Mouse (Mus musculus) midbrain, embryonic 11.5 days (tissue): ENCODE measurements around the gene Src. TPM values are rescaled to one million over a fixed set of nuclear protein-coding genes. Genes with fewer than 3 reads are reported as not detected.

ENCODE experiments used
- ATAC-seq: fragments of 200-750 bp; cut with Nextera tagmentation; 2 replicates; pipeline ENCODE4 v1.8.0; 2017; ENCODE audit warnings: moderate TSS enrichment, moderate library complexity; ENCODE audit not compliant: low FRiP score
- DNase-seq: peaks from one replicate; pipeline ENCODE4 v3.0.0; 2015; ENCODE audit warnings: low spot score; ENCODE audit errors: missing footprints
- H3K27ac ChIP-seq: fragments of 300-500 bp; sonication (generic); 2 replicates; pipeline ENCODE4 v1.5.1; 2014; ENCODE audit warnings: low read depth, low read length
- H3K27me3 ChIP-seq: fragments of 300-500 bp; sonication (generic); 2 replicates; pipeline ENCODE4 v1.6.1; 2014; ENCODE audit warnings: mild to moderate bottlenecking, low read length, moderate library complexity, mixed read lengths; ENCODE audit not compliant: control insufficient read depth, insufficient read depth
- H3K36me3 ChIP-seq: fragments of 300-500 bp; sonication (generic); 2 replicates; pipeline ENCODE4 v1.6.1; 2014; ENCODE audit warnings: mild to moderate bottlenecking, low read length, moderate library complexity, mixed read lengths; ENCODE audit not compliant: control insufficient read depth, insufficient read depth
- H3K4me1 ChIP-seq: fragments of 300-500 bp; sonication (generic); 2 replicates; pipeline ENCODE4 v1.6.1; 2014; ENCODE audit warnings: low read length; ENCODE audit not compliant: control insufficient read depth, insufficient read depth
- H3K4me2 ChIP-seq: fragments of 300-500 bp; sonication (generic); 2 replicates; pipeline ENCODE4 v1.6.1; 2014; ENCODE audit warnings: mild to moderate bottlenecking, moderate library complexity
- H3K4me3 ChIP-seq: fragments of 300-500 bp; sonication (generic); 2 replicates; pipeline ENCODE4 v1.5.1; 2014; ENCODE audit warnings: low read depth, low read length
- H3K9ac ChIP-seq: fragments of 300-500 bp; sonication (generic); 2 replicates; pipeline ENCODE4 v1.6.1; 2014; ENCODE audit warnings: low read length
- H3K9me3 ChIP-seq: fragments of 300-500 bp; sonication (generic); 2 replicates; pipeline ENCODE4 v1.6.1; 2016; ENCODE audit warnings: low read length; ENCODE audit not compliant: control insufficient read depth
- WGBS: fragments of 180-500 bp; shearing (Covaris S2); extraction: QIAGEN DNeasy Blood & Tissue Kit; methylation state at CpG from one replicate; pipeline ENCODE4 v1.1.7; 2014; 5-methylcytosine and 5-hydroxymethylcytosine counted together
- polyA plus RNA-seq: library from polyadenylated mRNA; unstranded; fragments of >200 nt; fragmentation: Nextera tagmentation; extraction: Ambion mirVana; gene quantifications from 2 replicates; pipeline ENCODE4 v1.2.1, GENCODE M21; 2014

Src gene
- polyA plus RNA-seq, 1 experiment from 2014 or later: 14.0 TPM

- no peaks in the 10 kb centered on the region for H3K4me1 ChIP-seq
- ATAC-seq (no peak), DNase-seq (no peak)
- H3K9me3 ChIP-seq: no peaks in the 10 kb centered on the region; the same call in 1 of the 2 replicates
- H3K27ac ChIP-seq: no peak overlapping the region
- no peaks in the 10 kb centered on the region for H3K36me3 ChIP-seq
- H3K4me3 ChIP-seq: no peak overlapping the region
- H3K9ac ChIP-seq: no peak overlapping the region
- 93% methylated on average over 2 of the region's 2 CpGs for WGBS
- H3K4me2 ChIP-seq: no peak overlapping the region
- H3K27me3 ChIP-seq: no peaks in the 10 kb centered on the region
Observed at GRCm38 (mm10) chr2:157401261-157401660, 17.0 kb upstream of the Src start.

- DNase-seq (peak; percentile 80), ATAC-seq (no peak)
- H3K4me3 ChIP-seq: no peak overlapping the region
- H3K36me3 ChIP-seq: no peaks in the 10 kb centered on the region
- no peaks in the 10 kb centered on the region for H3K27me3 ChIP-seq
- 83% methylated on average over 7 of the region's 7 CpGs for WGBS
- no peak overlapping the region for H3K27ac ChIP-seq
- H3K9ac ChIP-seq: no peak overlapping the region
- no peaks in the 10 kb centered on the region for H3K4me1 ChIP-seq
- H3K4me2 ChIP-seq: no peak overlapping the region
- no peaks in the 10 kb centered on the region for H3K9me3 ChIP-seq
Observed at GRCm38 (mm10) chr2:157407596-157407995, 10.6 kb upstream of the Src start.

DNA sequence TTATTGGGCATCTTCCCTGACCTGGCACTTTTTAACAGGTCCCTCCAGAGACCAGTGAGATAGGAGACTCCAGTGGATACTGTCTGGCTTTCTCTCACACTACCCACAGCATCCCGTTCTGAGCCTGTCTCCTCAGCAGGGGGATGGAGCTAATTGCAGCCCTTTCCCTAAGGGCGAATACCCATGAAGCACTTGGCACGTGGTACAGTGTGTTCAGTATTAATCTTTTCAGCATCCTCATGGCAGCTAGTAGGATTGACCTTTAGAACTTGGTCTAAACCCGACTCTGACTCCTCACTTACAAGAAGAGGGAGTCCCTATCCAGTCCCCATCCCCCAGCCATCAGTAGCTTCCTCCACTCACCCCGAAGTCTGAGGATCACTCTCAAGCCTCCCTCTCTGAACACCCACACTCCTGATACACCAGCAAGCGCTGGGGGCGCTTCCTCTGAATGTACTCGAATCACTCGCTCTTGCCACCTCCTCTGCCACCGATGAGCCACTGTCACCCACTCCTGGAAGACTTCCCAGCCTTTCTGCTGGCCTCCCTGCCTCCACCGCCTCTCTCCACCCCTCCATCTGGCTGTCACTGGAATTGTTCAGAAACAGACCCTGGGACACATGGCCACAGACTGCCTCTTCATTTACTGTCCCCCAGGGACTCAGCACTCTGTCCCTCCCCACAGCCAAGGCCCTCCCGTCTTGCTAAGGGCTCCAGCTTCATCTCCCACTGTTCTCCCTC, 8.3 kb upstream of the Src start:
- Histone ChIP-seq H3K27ac (no peak overlapping the region), H3K4me1 (no peaks in the 10 kb centered on the region), H3K9ac (no peak overlapping the region), H3K36me3 (no peaks in the 10 kb centered on the region), H3K9me3 (no peaks in the 10 kb centered on the region), H3K4me2 (no peak overlapping the region), H3K4me3 (no peak overlapping the region), H3K27me3 (no peaks in the 10 kb centered on the region)
- 79% methylated on average over 12 of the region's 12 CpGs for WGBS
- DNase-seq (peak; percentile 49), ATAC-seq (no peak)

GRCm38 (mm10) chr2:157411151-157411693, 7.0 kb upstream of the Src start:
- H3K9ac ChIP-seq: no peak overlapping the region
- WGBS: 92% methylated on average over 6 of the region's 6 CpGs
- no peaks in the 10 kb centered on the region for H3K9me3 ChIP-seq
- no peak overlapping the region for H3K4me3 ChIP-seq
- DNase-seq (peak; percentile 80), ATAC-seq (no peak)
- no peaks in the 10 kb centered on the region for H3K4me1 ChIP-seq
- H3K27ac ChIP-seq: no peak overlapping the region
- H3K36me3 ChIP-seq: no peaks in the 10 kb centered on the region
- H3K27me3 ChIP-seq: no peaks in the 10 kb centered on the region
- no peak overlapping the region for H3K4me2 ChIP-seq

DNA sequence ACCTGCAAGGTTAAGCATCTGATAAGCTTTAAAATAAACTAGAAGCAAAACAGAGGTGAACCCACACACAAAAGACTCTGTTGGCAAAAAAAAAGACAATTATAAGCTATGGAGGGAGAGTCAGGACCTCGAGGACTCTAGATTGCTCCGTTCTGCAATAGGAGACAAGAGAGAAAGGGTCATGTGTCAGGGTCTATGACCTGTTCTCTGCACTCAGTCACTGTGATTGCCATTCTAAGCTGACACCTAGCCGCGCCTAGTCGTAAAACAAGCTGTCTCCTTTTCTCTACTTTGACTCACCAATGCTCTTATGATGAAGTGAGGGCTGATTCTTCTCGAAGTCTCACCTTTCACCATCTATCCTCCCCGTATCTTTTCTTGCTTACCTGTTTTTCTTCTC, 5.7 kb upstream of the Src start:
- WGBS: 94% methylated on average over 7 of the region's 7 CpGs
- H3K9ac ChIP-seq: no peak overlapping the region
- H3K27ac ChIP-seq: no peak overlapping the region

DNA sequence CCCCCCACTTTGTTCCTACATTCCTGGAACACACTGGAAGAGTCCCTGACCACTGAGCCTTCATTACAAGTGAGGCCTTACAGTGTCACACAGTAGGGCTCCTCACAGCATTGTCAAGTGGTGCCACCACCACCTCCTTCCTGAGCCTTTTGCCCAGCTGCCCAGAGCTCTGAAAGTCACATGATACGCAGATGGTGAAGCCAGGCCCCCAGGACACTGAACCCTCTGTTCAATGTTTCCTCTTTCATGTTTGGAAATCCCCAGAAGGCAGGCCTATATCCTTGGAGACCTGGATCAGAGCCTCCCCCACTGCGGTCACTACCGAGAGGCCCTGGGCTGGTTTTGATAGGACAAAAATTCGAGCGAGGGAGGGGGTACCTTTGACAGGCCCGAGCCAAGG, 1.0 kb upstream of the Src start:
- Histone ChIP-seq H3K27ac (no peak overlapping the region), H3K4me2 (no peak overlapping the region), H3K36me3 (no peaks in the 10 kb centered on the region), H3K9ac (no peak overlapping the region), H3K27me3 (no peaks in the 10 kb centered on the region), H3K4me3 (no peak overlapping the region), H3K9me3 (no peaks in the 10 kb centered on the region), H3K4me1 (peaks cover 5% of the 10 kb centered on the region)
- DNase-seq (peak; percentile 80), ATAC-seq (no peak)
- WGBS: 57% methylated on average over 6 of the region's 6 CpGs

More for the DNA sequence above, 5.7 kb upstream of the Src start:
- no peaks in the 10 kb centered on the region for H3K36me3 ChIP-seq
- H3K4me3 ChIP-seq: no peak overlapping the region
- DNase-seq (peak; percentile 57), ATAC-seq (no peak)
- H3K27me3 ChIP-seq: no peaks in the 10 kb centered on the region
- no peaks in the 10 kb centered on the region for H3K4me1 ChIP-seq
- no peak overlapping the region for H3K4me2 ChIP-seq
- no peaks in the 10 kb centered on the region for H3K9me3 ChIP-seq

- Histone ChIP-seq H3K9me3 (no peaks in the 10 kb centered on the region), H3K27me3 (no peaks in the 10 kb centered on the region; the same call in 1 of the 2 replicates), H3K9ac (no peak overlapping the region), H3K4me3 (no peak overlapping the region), H3K36me3 (no peaks in the 10 kb centered on the region), H3K4me1 (peaks cover 14% of the 10 kb centered on the region), H3K4me2 (no peak overlapping the region), H3K27ac (no peak overlapping the region)
- DNase-seq: peak; percentile 85
- 0 out of 2 replicates have a peak, but pooled peaks have one; percentile 14 for ATAC-seq
- 3% methylated on average over 7 of the region's 7 CpGs for WGBS
Observed at GRCm38 (mm10) chr2:157418609-157419071, 396 bp downstream of the Src start.

DNA sequence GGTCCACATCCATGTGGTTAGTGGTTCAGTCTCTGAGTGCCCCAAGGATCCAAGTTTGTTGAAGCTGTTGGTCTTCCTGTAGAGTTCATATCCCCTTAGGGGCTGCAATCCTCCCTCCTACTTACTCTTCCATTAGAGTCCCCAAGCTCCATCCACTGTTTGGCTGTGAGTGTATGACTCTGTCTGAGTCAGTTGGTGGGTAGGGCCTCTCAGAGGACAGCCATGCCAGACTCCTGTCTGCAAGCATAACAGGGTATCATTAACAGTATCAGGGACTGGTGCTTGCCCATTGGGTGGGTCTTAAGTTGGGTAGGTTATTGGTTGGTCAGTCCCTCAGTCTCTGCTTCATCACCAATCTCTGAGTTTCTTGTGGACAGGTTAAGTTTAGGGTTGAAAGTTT, 1.3 kb downstream of the Src start:
- DNase-seq: no peak
- H3K27me3 ChIP-seq: no peaks in the 10 kb centered on the region; the same call in 1 of the 2 replicates
- no peak for ATAC-seq
- H3K9ac ChIP-seq: no peak overlapping the region
- no peak overlapping the region for H3K27ac ChIP-seq
- no peak overlapping the region for H3K4me2 ChIP-seq
- no peak overlapping the region for H3K4me3 ChIP-seq
- H3K4me1 ChIP-seq: peaks cover 17% of the 10 kb centered on the region
- no peaks in the 10 kb centered on the region for H3K36me3 ChIP-seq
- no peaks in the 10 kb centered on the region for H3K9me3 ChIP-seq

GRCm38 (mm10) chr2:157420404-157420803, 2.2 kb downstream of the Src start:
- Histone ChIP-seq H3K27me3 (no peaks in the 10 kb centered on the region; the same call in 1 of the 2 replicates), H3K4me3 (no peak overlapping the region), H3K27ac (no peak overlapping the region), H3K36me3 (no peaks in the 10 kb centered on the region), H3K4me1 (peaks cover 26% of the 10 kb centered on the region), H3K9me3 (no peaks in the 10 kb centered on the region), H3K4me2 (no peak overlapping the region), H3K9ac (no peak overlapping the region)
- DNase-seq (peak; percentile 4), ATAC-seq (no peak)
- WGBS: 74% methylated on average over 4 of the region's 4 CpGs
